Mouse (Mus musculus) limb, embryonic 10.5 days (tissue): ENCODE measurements around the gene Grk3. TPM values are rescaled to one million over a fixed set of nuclear protein-coding genes. Genes with fewer than 3 reads are reported as not detected.

Experiments used
- DNase-seq: peaks from one replicate; pipeline ENCODE4 v3.0.0-alpha.2; 2017; ENCODE audit warnings: low spot score
- H3K27ac ChIP-seq: fragments of 300-500 bp; sonication (generic); 2 replicates; pipeline ENCODE4 v1.5.1; 2016; ENCODE audit warnings: mild to moderate bottlenecking
- H3K27me3 ChIP-seq: fragments of 300-500 bp; sonication (generic); 2 replicates; pipeline ENCODE4 v1.6.1; 2016; ENCODE audit warnings: low read depth, mild to moderate bottlenecking; ENCODE audit not compliant: poor library complexity, severe bottlenecking
- H3K36me3 ChIP-seq: fragments of 300-500 bp; sonication (generic); 2 replicates; pipeline ENCODE4 v1.6.1; 2016; ENCODE audit warnings: mild to moderate bottlenecking, moderate library complexity
- H3K4me1 ChIP-seq: fragments of 300-500 bp; sonication (generic); 2 replicates; pipeline ENCODE4 v1.6.1; 2016
- H3K4me3 ChIP-seq: fragments of 300-500 bp; sonication (generic); 2 replicates; pipeline ENCODE4 v1.5.1; 2016; ENCODE audit warnings: mild to moderate bottlenecking, moderate library complexity
- H3K9me3 ChIP-seq: fragments of 300-500 bp; sonication (generic); replicated peaks from 2 replicates; pipeline ENCODE4 v1.6.1; 2016; ENCODE audit warnings: mild to moderate bottlenecking
- WGBS: fragments of 180-500 bp; shearing (Covaris S2); methylation state at CpG from one replicate; pipeline ENCODE4 v1.1.7; 2016; 5-methylcytosine and 5-hydroxymethylcytosine counted together
- polyA plus RNA-seq: library from polyadenylated mRNA; unstranded; fragments of >200 nt; fragmentation: Nextera tagmentation; extraction: Ambion mirVana; gene quantifications from 2 replicates; pipeline ENCODE4 v1.2.1, GENCODE M21; 2016

Grk3 gene
- polyA plus RNA-seq, 1 experiment from 2014 or later: 7.4 TPM

- Histone ChIP-seq H3K9me3 (no peaks in the 10 kb centered on the region), H3K4me3 (no peak overlapping the region), H3K27ac (no peak overlapping the region), H3K4me1 (peaks cover 18% of the 10 kb centered on the region), H3K36me3 (no peaks in the 10 kb centered on the region), H3K27me3 (no peaks in the 10 kb centered on the region)
- no peak for DNase-seq
- 83% methylated on average over 8 of the region's 8 CpGs for whole genome bisulfite sequencing
Measured at GRCm38 (mm10) chr5:112999227-112999626, 16.4 kb downstream of the Grk3 start.

GRCm38 (mm10) chr5:112997516-112998186, 17.9 kb downstream of the Grk3 start:
- H3K4me1 ChIP-seq: peaks cover 13% of the 10 kb centered on the region
- no peak overlapping the region for H3K4me3 ChIP-seq
- no peak for DNase-seq
- peak overlapping the region; percentile 75; the same call in 1 of the 2 replicates for H3K27ac ChIP-seq
- WGBS: 78% methylated on average over 5 of the region's 5 CpGs
- H3K9me3 ChIP-seq: no peaks in the 10 kb centered on the region
- no peaks in the 10 kb centered on the region for H3K36me3 ChIP-seq
- no peaks in the 10 kb centered on the region for H3K27me3 ChIP-seq

GRCm38 (mm10) chr5:112991245-112991644, 24.3 kb downstream of the Grk3 start:
- WGBS: 87% methylated on average over 9 of the region's 9 CpGs
- Histone ChIP-seq H3K27ac (no peak overlapping the region), H3K9me3 (no peaks in the 10 kb centered on the region), H3K4me3 (no peak overlapping the region), H3K36me3 (no peaks in the 10 kb centered on the region), H3K4me1 (no peaks in the 10 kb centered on the region), H3K27me3 (no peaks in the 10 kb centered on the region)
- DNase-seq: no peak

- Histone ChIP-seq H3K9me3 (no peaks in the 10 kb centered on the region), H3K27ac (no peak overlapping the region), H3K36me3 (no peaks in the 10 kb centered on the region), H3K4me3 (no peak overlapping the region), H3K27me3 (no peaks in the 10 kb centered on the region), H3K4me1 (peaks cover 14% of the 10 kb centered on the region; the same call in 1 of the 2 replicates)
- DNase-seq: no peak
- 68% methylated on average over 6 of the region's 6 CpGs for WGBS
Measured at GRCm38 (mm10) chr5:112981931-112982330, 33.7 kb downstream of the Grk3 start.

DNA sequence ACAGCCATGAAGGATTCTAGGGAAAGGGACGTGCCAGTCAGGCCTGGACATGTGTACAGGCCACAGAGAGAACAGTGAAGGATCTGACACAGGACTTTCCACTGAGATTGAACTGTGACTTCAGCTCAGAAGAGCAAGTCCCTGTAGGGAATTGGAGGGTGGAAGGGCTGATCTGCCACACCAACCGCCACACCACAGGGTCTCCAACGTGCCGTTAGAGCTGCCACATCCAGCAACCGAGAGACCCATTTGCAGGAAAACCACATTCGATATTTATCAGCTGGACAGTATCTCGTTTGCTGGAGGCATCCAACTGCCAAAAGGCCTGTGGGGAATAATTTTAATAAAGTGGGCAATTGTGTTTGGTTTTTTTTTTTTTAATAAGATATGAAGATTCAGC, 35.9 kb downstream of the Grk3 start:
- no peak overlapping the region for H3K4me3 ChIP-seq
- H3K27ac ChIP-seq: no peak overlapping the region
- no peaks in the 10 kb centered on the region for H3K27me3 ChIP-seq
- DNase-seq: no peak
- peaks cover 14% of the 10 kb centered on the region; the same call in 1 of the 2 replicates for H3K4me1 ChIP-seq
- H3K36me3 ChIP-seq: no peaks in the 10 kb centered on the region
- 88% methylated on average over 7 of the region's 7 CpGs for WGBS
- no peaks in the 10 kb centered on the region for H3K9me3 ChIP-seq

- Histone ChIP-seq H3K9me3 (no peaks in the 10 kb centered on the region), H3K27ac (no peak overlapping the region), H3K36me3 (no peaks in the 10 kb centered on the region), H3K4me3 (no peak overlapping the region), H3K27me3 (no peaks in the 10 kb centered on the region), H3K4me1 (peaks cover 14% of the 10 kb centered on the region; the same call in 1 of the 2 replicates)
- 93% methylated on average over 9 of the region's 9 CpGs for WGBS
- no peak for DNase-seq
Measured at GRCm38 (mm10) chr5:112979195-112979594, 36.4 kb downstream of the Grk3 start.

- no peaks in the 10 kb centered on the region for H3K9me3 ChIP-seq
- H3K27ac ChIP-seq: no peak overlapping the region
- DNase-seq: no peak
- no peaks in the 10 kb centered on the region for H3K27me3 ChIP-seq
- H3K4me3 ChIP-seq: no peak overlapping the region
- no peaks in the 10 kb centered on the region for H3K36me3 ChIP-seq
- peaks cover 26% of the 10 kb centered on the region for H3K4me1 ChIP-seq
- WGBS: 87% methylated on average over 5 of the region's 5 CpGs
Measured at GRCm38 (mm10) chr5:112977089-112977488, 38.5 kb downstream of the Grk3 start.

DNA sequence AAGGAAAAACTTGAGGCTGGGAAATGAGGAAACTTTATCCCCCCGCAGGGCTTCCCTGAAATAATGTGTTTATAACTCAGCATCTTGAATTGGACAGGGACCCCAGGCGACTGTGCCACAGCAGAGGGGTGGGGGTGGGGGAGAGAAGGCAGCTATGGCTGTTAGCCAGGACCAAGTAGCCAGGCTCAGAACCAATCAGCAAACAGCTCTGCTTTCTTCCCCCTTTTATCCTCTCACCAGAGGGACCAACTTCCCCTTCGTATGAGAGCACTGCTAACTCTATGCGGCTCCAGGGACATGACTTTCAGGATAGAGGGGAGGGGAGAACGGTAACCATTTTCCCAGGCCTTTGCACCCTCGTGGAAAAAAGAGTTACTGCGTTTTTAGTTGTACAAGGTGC, 42.0 kb downstream of the Grk3 start:
- H3K9me3 ChIP-seq: no peaks in the 10 kb centered on the region
- H3K4me3 ChIP-seq: no peak overlapping the region
- H3K27me3 ChIP-seq: no peaks in the 10 kb centered on the region
- no peaks in the 10 kb centered on the region for H3K36me3 ChIP-seq
- no peak for DNase-seq
- H3K4me1 ChIP-seq: peaks cover 21% of the 10 kb centered on the region
- no peak overlapping the region for H3K27ac ChIP-seq
- 66% methylated on average over 7 of the region's 7 CpGs for WGBS

GRCm38 (mm10) chr5:112972297-112972696, 43.3 kb downstream of the Grk3 start:
- no peak overlapping the region for H3K4me3 ChIP-seq
- 86% methylated on average over 12 of the region's 12 CpGs for WGBS
- H3K27me3 ChIP-seq: no peaks in the 10 kb centered on the region
- H3K27ac ChIP-seq: no peak overlapping the region
- peaks cover 21% of the 10 kb centered on the region for H3K4me1 ChIP-seq
- no peaks in the 10 kb centered on the region for H3K36me3 ChIP-seq
- no peaks in the 10 kb centered on the region for H3K9me3 ChIP-seq
- DNase-seq: no peak

- Histone ChIP-seq H3K27me3 (no peaks in the 10 kb centered on the region), H3K4me1 (peaks cover 28% of the 10 kb centered on the region), H3K4me3 (no peak overlapping the region), H3K27ac (no peak overlapping the region), H3K9me3 (no peaks in the 10 kb centered on the region), H3K36me3 (no peaks in the 10 kb centered on the region)
- WGBS: 77% methylated on average over 4 of the region's 4 CpGs
- DNase-seq: no peak
Measured at GRCm38 (mm10) chr5:112963495-112963894, 52.1 kb downstream of the Grk3 start.

- no peak for DNase-seq
- WGBS: 85% methylated on average over 6 of the region's 6 CpGs
- Histone ChIP-seq H3K36me3 (no peaks in the 10 kb centered on the region), H3K4me3 (no peak overlapping the region), H3K4me1 (peaks cover 31% of the 10 kb centered on the region), H3K27me3 (no peaks in the 10 kb centered on the region), H3K9me3 (no peaks in the 10 kb centered on the region), H3K27ac (no peak overlapping the region)
Measured at GRCm38 (mm10) chr5:112962166-112962565, 53.4 kb downstream of the Grk3 start.

DNA sequence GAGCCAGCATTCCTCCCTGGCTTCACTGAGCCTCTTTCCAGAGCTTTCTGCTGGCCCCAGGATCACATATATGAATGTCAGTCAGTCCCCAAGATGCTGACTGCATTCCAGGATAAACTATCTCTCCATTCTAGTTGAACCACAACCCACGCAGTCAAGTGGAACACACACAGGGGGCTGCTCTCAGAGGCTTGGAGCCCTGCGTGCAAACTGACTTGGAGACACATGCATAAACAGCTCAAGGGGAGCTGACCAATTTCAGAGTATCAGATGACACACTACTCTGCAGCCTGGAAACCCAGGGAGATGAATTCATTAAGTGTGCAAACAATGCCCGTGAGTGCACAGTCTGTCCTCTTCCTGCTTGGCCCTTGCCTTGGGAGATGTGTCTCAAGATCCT, 54.7 kb downstream of the Grk3 start:
- H3K36me3 ChIP-seq: no peaks in the 10 kb centered on the region
- H3K4me3 ChIP-seq: no peak overlapping the region
- 55% methylated on average over 3 of the region's 3 CpGs for WGBS
- no peaks in the 10 kb centered on the region for H3K27me3 ChIP-seq
- H3K4me1 ChIP-seq: peaks cover 28% of the 10 kb centered on the region
- H3K27ac ChIP-seq: no peak overlapping the region
- no peak for DNase-seq
- H3K9me3 ChIP-seq: no peaks in the 10 kb centered on the region

GRCm38 (mm10) chr5:112958293-112958692, 57.3 kb downstream of the Grk3 start:
- Histone ChIP-seq H3K27ac (0 out of 2 replicates have a peak overlapping the region, but pooled peaks have one; percentile 14), H3K4me1 (peaks cover 33% of the 10 kb centered on the region), H3K4me3 (no peak overlapping the region), H3K9me3 (no peaks in the 10 kb centered on the region), H3K27me3 (no peaks in the 10 kb centered on the region), H3K36me3 (no peaks in the 10 kb centered on the region)
- 70% methylated on average over 5 of the region's 5 CpGs for WGBS
- DNase-seq: no peak

DNA sequence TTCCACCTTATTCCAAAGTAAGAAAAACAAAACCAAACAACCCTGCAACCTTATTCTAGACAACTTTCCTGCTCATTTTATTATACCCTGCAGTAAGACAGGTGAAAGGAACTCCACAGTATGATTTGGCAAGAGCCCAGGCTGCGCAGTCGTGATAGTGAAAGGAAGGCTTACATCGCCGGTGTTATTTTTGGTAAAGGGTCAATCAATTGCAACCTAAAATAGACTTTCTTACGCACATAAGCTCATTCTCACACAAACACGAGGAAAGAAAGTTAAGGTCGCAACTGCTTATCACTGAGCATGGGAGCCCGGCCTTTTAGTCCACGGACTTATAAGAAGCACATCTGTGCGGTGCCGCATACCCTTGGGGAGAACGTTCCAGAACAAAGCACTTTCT, 58.8 kb downstream of the Grk3 start:
- Histone ChIP-seq H3K27ac (no peak overlapping the region), H3K9me3 (no peaks in the 10 kb centered on the region), H3K4me1 (peaks cover 33% of the 10 kb centered on the region), H3K36me3 (no peaks in the 10 kb centered on the region), H3K27me3 (no peaks in the 10 kb centered on the region), H3K4me3 (no peak overlapping the region)
- no peak for DNase-seq
- 94% methylated on average over 12 of the region's 12 CpGs for WGBS
